Mouse (Mus musculus) E14TG2a.4 (cell line): Measurements from ENCODE around the gene Atp2b2.

Experiments used
- H3K27me3 ChIP-seq: 2 replicates; pipeline ENCODE4 v1.6.1; 2014; ENCODE audit warnings: low read length, control low read depth; ENCODE audit not compliant: insufficient read depth
- H3K36me3 ChIP-seq: 2 replicates; pipeline ENCODE4 v1.6.1; 2014; ENCODE audit warnings: low read length, control low read depth; ENCODE audit not compliant: insufficient read depth
- H3K4me1 ChIP-seq: replicated peaks from 2 replicates; pipeline ENCODE4 v1.6.1; 2014; ENCODE audit warnings: low read depth, low read length, control low read depth
- H3K4me3 ChIP-seq: replicated peaks from 2 replicates; pipeline ENCODE4 v1.5.1; 2014; ENCODE audit warnings: mild to moderate bottlenecking, low read length
- H3K9me3 ChIP-seq: 2 replicates; pipeline ENCODE4 v1.6.1; 2014; ENCODE audit warnings: low read length, control low read depth
- CTCF ChIP-seq: conservative IDR thresholded peaks from 2 replicates; pipeline ENCODE4 v1.5.1; 2014; ENCODE audit warnings: low read length
- NANOG ChIP-seq: IDR thresholded peaks from 2 replicates; pipeline ENCODE4 v1.6.1; 2014; ENCODE audit warnings: borderline replicate concordance, low read length, mixed read lengths
- POU5F1 ChIP-seq: IDR thresholded peaks from 2 replicates; pipeline ENCODE4 v1.6.1; 2014; ENCODE audit warnings: low read length, borderline replicate concordance

Atp2b2 gene

DNA sequence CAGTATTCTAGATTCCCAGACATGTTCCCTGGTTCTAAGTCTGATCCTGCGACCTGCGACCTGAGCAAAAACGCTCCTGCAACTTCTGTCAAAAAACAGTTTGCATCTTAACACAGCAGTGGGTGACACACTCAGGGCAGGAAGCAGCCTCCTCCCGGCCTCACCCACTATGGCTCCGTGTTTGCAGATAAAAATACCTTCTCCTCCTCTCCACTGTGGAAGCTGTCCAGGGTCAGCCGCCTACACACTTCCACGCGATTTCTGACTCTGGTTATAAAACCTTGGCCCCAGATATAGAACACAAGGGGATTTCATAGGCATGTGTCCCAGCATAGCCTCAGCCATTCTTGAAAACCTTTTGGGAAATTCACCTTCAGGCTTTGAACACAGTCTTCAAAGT, 9.6 kb downstream of the Atp2b2 start:
- no peaks in the 10 kb centered on the region for H3K36me3 ChIP-seq
- H3K9me3 ChIP-seq, result no peaks in the 10 kb centered on the region
- H3K27me3 ChIP-seq, result peaks cover 5% of the 10 kb centered on the region
- no peaks in the 10 kb centered on the region for H3K4me1 ChIP-seq
- TF ChIP-seq NANOG (no peak), CTCF (no peak), POU5F1 (no peak)
- H3K4me3 ChIP-seq, result no peak overlapping the region

GRCm38 (mm10) chr6:114023794-114024193, 18.6 kb downstream of the Atp2b2 start:
- no peaks in the 10 kb centered on the region for H3K9me3 ChIP-seq
- H3K4me1 ChIP-seq, result no peaks in the 10 kb centered on the region
- no peaks in the 10 kb centered on the region for H3K27me3 ChIP-seq
- no peak for TF ChIP-seq POU5F1
- TF ChIP-seq CTCF, result no peak
- TF ChIP-seq NANOG, result no peak
- no peak overlapping the region for H3K4me3 ChIP-seq
- no peaks in the 10 kb centered on the region for H3K36me3 ChIP-seq

GRCm38 (mm10) chr6:114022104-114022503, 20.3 kb downstream of the Atp2b2 start:
- no peaks in the 10 kb centered on the region for H3K9me3 ChIP-seq
- no peaks in the 10 kb centered on the region for H3K27me3 ChIP-seq
- TF ChIP-seq CTCF (no peak), NANOG (no peak), POU5F1 (no peak)
- no peaks in the 10 kb centered on the region for H3K4me1 ChIP-seq
- H3K4me3 ChIP-seq, result no peak overlapping the region
- no peaks in the 10 kb centered on the region for H3K36me3 ChIP-seq

GRCm38 (mm10) chr6:114013801-114014200, 28.6 kb downstream of the Atp2b2 start:
- Histone ChIP-seq H3K27me3 (0 out of 2 replicates have a peak, but pooled peaks cover 2% of the 10 kb centered on the region), H3K4me3 (no peak overlapping the region), H3K4me1 (no peaks in the 10 kb centered on the region), H3K36me3 (no peaks in the 10 kb centered on the region), H3K9me3 (no peaks in the 10 kb centered on the region)
- TF ChIP-seq POU5F1 (no peak), NANOG (no peak)

- no peak for TF ChIP-seq POU5F1
- TF ChIP-seq NANOG, result no peak
- TF ChIP-seq CTCF, result no peak
- Histone ChIP-seq H3K4me1 (no peaks in the 10 kb centered on the region), H3K36me3 (no peaks in the 10 kb centered on the region), H3K4me3 (no peak overlapping the region), H3K9me3 (no peaks in the 10 kb centered on the region), H3K27me3 (0 out of 2 replicates have a peak, but pooled peaks cover 2% of the 10 kb centered on the region)
These were observed 29.6 kb downstream of the Atp2b2 start for GRCm38 (mm10) chr6:114012834-114013233.

GRCm38 (mm10) chr6:114011976-114012375, 30.4 kb downstream of the Atp2b2 start:
- TF ChIP-seq POU5F1, result no peak
- no peak for TF ChIP-seq CTCF
- TF ChIP-seq NANOG, result no peak
- H3K9me3 ChIP-seq, result no peaks in the 10 kb centered on the region
- no peaks in the 10 kb centered on the region for H3K4me1 ChIP-seq
- no peaks in the 10 kb centered on the region for H3K36me3 ChIP-seq
- 0 out of 2 replicates have a peak, but pooled peaks cover 2% of the 10 kb centered on the region for H3K27me3 ChIP-seq
- H3K4me3 ChIP-seq, result no peak overlapping the region

- H3K9me3 ChIP-seq, result no peaks in the 10 kb centered on the region
- H3K4me3 ChIP-seq, result no peak overlapping the region
- H3K4me1 ChIP-seq, result 0 out of 2 replicates have a peak, but pooled peaks cover 3% of the 10 kb centered on the region
- no peak for TF ChIP-seq NANOG
- TF ChIP-seq POU5F1, result no peak
- TF ChIP-seq CTCF, result no peak
- H3K27me3 ChIP-seq, result peaks cover 8% of the 10 kb centered on the region; the same call in 1 of the 2 replicates
- no peaks in the 10 kb centered on the region for H3K36me3 ChIP-seq
These were observed 38.6 kb downstream of the Atp2b2 start for GRCm38 (mm10) chr6:114003796-114004195.

DNA sequence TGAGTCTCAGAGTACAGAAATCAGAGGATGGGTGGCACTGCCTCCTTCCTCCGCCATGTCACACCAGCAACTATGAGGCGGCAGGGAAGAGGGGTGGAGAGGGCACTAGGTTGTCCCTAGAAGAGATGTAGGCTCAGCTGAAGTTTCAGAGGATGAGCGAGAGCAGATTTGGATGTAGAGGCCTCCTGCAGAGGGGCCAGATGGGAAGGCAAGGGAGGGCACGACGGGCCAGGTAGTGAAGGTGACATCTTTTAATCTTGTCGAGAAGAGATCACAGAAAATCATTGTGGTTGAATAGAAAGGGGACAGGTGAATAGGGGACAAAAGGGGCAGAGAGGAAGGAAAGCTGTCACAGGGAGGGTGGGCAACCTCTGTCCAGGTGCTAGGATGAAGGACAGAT, 41.5 kb downstream of the Atp2b2 start:
- H3K36me3 ChIP-seq, result no peaks in the 10 kb centered on the region
- H3K9me3 ChIP-seq, result no peaks in the 10 kb centered on the region
- no peak overlapping the region for H3K4me3 ChIP-seq
- 0 out of 2 replicates have a peak, but pooled peaks cover 3% of the 10 kb centered on the region for H3K4me1 ChIP-seq
- no peak for TF ChIP-seq POU5F1
- no peak for TF ChIP-seq NANOG
- TF ChIP-seq CTCF, result no peak
- H3K27me3 ChIP-seq, result peaks cover 5% of the 10 kb centered on the region; the same call in 1 of the 2 replicates

DNA sequence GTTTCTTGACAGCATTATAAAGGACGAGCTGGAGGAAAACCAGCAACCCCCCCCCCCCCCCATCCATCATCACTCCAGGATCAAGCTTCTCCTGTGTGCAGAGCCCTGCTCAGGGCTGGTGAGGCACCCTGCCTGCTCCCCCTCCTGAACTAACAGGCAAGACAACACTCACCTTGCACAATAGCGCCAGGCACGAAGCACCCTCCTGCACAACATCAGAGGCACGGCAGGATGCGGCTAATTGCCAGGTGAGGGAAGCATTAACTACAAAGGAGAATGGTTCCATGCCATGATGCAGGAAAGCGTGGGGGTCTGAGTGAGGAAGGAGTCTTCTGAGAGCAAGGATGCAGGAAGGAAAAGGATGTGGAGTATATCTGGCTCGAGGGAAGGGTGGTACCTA, 42.1 kb downstream of the Atp2b2 start:
- TF ChIP-seq NANOG (no peak), POU5F1 (no peak), CTCF (no peak)
- Histone ChIP-seq H3K4me3 (no peak overlapping the region), H3K27me3 (peaks cover 5% of the 10 kb centered on the region; the same call in 1 of the 2 replicates), H3K9me3 (no peaks in the 10 kb centered on the region), H3K36me3 (no peaks in the 10 kb centered on the region), H3K4me1 (0 out of 2 replicates have a peak, but pooled peaks cover 3% of the 10 kb centered on the region)
